Mouse (Mus musculus) ES-Bruce4 (cell line): ENCODE results near the gene Scnn1a.

Source experiments
- CTCF ChIP-seq: IDR thresholded peaks from one replicate; pipeline ENCODE4 v1.8.1; 2011; ENCODE audit warnings: low read depth, low read length
- EP300 ChIP-seq: IDR thresholded peaks from 2 replicates; pipeline ENCODE4 v1.6.1; 2011; ENCODE audit warnings: low read depth, low read length; ENCODE audit not compliant: insufficient read depth
- POLR2A ChIP-seq: IDR thresholded peaks from one replicate; pipeline ENCODE4 v1.8.1; 2011; ENCODE audit warnings: low read length; ENCODE audit not compliant: insufficient read depth

DNA sequence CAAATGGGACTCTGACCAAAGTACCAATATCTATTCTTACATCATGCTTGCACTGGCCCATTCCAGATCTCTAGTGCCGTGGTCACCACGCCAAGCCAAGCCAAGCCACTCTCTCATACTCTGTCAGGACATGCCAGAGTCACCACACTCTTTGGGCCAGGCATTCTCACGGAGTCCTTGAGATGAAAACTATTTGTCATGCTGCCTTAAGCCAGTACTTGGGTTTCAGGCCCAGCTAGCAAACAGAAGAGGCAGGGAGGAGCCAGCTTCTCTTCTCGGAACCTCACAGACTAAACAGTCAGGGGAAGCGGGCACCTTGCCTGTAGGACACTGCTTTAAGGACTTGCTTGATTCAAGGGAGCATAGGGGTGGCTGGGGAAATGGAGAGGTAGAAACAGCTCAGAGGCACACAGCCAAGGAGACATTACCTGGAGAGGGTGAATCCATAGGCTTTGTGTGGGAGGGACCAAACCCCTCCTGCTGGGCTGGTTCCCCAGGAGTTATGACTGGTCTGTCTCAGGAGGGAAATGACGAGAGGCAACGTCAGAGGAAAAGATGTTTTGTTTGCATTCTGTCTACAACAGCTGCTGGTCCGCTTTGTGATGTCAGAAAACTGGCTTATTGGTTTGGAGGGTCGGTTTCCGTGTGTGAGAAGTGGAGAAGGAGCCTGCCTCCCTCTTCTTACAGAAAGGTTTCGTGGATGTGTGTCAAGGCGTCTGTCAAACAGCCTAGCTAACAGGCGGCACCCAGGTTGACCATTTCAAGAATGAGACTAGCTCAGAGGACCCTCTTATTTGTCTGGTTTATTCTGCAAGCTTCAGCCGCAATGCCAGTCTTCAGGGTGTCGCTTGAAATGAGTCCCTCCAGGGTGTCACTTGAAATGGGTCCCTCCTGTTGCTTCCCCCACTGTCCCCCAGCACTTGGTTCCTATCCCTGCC is 1.2 kb upstream of the Scnn1a start:
- TF ChIP-seq CTCF (no peak), POLR2A (no peak), EP300 (no peak)
